Mouse (Mus musculus) frontal cortex, adult (tissue): ENCODE measurements around the gene Gtpbp8.

Experiments
- ATAC-seq: cut with Nextera tagmentation; 2 replicates; pipeline ENCODE4 v1.9.2; 2017; ENCODE audit warnings: mild to moderate bottlenecking, moderate library complexity, mixed read lengths; ENCODE audit not compliant: low TSS enrichment

Gene Gtpbp8

DNA sequence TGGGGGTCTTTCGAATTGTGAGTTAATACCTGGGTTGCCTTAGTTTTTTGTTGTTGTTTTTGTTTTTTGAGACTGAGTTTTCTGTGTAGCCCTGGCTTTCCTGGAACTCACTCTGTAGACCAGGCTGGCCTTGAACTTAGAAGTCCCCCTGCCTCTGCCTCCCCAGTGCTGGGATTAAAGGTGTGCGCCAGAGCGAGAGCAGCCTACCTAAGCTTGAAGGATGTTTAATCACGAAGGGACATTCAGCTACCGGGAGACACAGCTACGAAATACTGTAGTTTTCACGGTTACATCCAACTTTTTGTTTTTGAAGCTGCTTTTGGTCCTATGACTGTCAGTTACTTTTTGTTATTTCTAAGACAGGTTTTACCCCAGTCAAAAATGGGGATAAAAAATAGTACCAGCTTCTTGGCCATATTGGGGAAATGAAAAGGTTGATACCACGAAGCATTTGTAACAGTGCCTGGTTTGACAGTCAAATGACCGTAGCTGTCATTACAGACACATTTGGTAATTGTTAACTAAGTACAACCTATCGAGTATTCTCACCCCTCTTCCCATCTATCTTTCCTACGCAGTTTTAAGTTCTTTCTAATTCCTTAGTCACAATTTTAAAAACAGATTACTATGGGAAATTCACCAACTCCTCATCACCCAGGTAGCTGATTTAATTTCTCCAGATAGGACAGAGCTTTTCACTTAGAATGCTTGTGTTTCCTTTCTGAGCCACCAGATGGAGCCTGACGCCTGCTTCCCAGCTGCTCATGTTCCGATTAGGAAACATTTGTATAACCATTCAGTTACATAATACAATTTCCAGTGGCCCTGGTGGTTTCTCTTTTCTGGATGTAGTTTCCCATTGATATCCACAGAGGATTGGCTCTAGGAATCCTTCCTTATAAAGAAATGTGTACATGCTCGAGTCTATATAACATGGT, 20.6 kb downstream of the Gtpbp8 start:
- peak; percentile 56 for ATAC-seq

DNA sequence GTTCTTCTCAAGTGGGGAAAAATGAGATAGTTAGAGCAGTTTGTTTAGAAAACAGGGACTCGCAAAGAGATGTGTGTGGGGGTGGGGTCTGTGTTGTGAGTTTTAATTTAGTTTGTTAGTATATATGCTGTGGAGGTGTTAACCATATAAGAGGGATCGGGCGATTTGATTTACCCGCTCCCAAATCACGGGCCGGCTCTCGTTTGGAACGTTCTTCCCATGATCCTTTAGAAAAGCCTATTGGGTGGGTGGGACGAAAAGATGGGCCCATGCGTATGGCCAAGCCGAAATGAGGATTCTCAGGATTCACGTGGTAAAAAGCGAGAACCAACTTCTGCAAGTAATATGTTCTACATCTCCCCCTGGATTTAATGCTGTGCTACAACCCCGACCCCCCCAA, 21.3 kb downstream of the Gtpbp8 start:
- peak; percentile 32 for ATAC-seq

DNA sequence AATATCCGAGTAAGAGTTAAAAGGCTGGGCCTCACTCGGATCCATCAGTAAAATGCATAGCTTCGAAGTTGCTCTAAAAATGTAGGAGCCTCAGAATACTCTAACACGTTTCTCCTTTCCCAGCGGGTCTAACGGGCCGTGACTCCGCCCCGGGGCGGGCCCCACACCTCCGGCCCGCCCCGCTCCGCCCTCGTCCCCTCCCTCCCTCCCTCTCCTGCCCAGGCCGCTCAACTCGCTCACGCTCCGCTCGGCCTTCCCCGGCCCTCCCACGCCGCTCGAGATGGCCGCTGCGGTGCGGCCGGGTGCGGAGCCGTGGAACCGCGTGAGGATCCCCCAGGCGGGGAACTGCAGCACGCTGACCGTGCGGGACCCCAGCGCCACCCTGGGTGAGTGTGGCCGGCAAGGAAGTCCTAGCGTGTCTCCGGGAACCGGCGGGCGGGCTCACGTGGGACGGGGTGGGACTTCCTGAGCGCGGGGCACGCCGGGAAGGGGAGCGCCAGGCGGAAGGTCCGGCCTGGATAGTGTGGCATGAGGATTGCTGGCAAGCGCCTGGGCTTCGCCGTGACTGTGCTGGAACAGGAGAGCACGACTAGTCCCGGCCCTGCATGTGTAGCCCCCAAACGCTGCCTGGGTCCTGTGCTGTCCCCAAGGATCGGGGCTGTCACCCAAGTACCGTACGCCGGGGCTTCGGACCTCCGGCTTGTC, 21.9 kb downstream of the Gtpbp8 start, which contains the start of gene Nepro:
Gene Nepro (plus strand): TSS at position 219 of the 705 bp plus-strand sequence.
- ATAC-seq = peak; percentile 86

DNA sequence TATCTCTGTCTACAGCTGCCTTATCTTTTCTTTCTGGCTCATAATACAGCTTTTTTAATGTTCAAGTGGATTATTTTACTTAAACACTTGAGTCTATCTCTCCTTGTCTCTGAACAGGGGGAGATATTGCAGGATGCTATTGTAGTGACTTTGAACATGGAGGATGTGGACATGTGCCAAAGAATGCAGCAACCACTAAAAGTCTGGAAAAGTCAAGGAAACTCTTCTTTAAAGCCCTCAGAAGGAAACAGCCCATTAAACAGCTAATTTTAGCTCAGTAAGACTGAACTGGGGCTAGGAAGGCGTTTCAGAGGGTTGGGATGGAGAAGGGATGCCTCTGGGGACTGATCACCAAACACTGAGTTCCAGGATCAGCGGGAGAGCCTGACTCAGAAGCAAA, 23.5 kb downstream of the Gtpbp8 start:
- ATAC-seq = no peak

DNA sequence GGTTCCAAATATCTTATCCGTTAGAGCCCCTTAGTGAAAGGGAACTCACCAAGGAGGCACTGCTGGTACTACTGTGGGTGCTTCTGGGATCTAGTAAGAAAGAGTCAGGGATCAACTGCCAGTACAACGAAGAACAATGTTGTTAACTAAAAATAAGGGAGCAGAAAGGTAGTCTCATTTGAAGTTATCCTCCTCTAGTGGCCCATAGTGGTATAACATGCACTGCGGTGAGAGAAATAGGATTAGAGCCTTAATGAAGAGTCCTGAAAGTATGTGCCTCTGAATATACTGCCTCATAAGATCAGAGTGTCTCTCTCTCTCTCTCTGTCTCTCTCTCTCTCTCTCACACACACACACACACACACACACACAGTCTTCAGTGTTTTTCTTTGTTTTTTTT, 25.6 kb downstream of the Gtpbp8 start:
- no peak for ATAC-seq

DNA sequence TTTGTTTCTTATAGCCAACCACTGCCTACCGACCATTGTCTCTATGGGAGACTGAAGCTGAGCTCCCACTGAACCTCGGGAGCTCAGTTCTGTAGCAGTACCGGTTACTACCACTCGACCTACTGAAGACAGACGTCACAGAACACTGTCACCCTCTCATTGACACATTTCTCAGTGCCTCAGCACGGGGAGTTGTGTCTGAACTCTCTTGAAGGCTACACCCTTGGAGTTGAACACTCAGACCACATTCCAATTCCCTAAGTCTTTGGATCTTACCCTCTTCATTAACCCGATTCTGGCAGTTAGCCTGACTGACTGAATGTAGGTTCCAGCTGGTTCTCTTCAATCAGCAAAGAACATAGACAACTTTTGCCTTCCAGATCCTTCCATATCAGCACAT, 26.8 kb downstream of the Gtpbp8 start:
- no peak for ATAC-seq

DNA sequence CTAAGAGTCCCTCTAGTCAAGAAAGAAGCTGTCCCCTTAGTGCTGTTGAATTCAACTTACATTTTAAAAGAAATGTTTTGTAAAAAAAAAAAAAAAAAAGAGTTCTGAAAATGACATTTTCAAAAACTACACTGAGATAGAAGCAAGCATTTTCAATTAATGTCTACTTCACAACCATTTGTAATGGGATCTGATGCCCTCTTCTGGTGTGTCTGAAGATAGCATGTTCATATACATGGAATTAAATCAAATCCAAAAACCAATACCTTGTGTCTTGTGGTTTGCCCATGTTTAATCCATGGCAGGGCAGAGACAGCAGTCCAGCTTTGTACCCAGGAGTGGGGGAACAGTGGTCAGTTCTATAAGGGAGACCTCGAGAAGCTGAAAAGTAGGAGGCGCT, 28.3 kb downstream of the Gtpbp8 start:
- no peak for ATAC-seq

DNA sequence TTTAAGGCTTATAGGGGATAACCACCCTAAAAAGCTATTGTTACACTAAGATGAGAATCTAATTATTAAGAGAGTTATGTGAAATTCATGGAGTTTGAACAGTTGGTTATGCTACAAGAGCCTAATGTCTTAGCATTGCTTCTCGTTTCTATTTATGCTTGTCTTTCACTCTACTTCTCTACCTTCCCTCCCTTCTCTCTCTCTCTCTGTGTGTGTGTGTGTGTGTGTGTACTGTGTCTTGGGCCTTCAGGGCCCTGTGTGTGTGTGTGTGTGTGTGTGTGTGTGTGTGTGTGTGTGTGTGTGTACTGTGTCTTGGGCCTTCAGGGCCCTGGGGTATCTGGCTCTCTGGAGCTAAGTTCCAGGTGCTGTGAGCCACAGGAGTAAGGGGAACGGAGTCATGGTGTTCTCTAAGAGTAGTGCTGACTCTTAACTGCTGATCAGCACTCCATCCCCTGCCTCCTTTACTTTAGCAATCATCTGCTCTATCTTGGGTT, 29.0 kb downstream of the Gtpbp8 start:
- ATAC-seq = peak; percentile 7; the same call in 1 of the 2 replicates

DNA sequence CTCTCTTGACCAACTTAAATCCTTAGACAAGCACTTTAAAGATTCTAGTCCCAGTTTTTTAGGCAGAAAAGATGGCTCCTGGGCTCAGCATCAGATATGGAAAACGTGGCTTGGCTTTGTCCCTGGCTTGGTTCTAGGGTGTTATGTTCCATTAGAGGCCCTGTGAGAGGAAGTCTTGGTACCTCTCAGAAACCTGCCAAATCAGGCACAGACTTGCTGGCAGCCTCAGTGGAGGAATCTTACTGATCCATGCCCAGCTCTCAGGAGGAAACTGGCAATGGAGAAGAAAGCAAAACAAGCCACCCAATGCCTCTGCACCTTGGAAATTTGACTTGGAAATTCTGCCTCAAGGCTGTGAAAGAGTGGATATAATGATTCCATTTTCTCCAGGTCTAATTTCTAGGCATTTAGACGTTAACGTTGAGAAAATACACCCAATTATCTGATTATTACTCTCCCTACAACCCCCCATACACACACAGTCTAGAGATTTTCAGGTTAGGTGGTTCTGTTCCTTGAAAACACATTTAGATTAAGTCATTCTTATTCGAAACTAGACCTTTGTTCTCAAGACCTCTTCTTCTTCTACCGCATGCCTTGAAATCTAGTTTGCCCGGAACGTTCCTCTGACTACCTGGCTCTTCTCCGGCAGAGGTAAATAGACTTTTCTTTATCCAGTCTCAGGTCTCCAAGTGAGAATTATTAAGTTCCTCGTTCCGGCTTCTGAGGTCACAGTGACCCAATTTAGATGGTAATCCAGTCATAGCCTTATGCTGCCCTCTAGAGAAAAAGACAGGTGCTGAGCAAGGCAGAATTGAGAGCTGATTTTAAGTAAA, 29.6 kb downstream of the Gtpbp8 start:
- peak; percentile 90 for ATAC-seq

DNA sequence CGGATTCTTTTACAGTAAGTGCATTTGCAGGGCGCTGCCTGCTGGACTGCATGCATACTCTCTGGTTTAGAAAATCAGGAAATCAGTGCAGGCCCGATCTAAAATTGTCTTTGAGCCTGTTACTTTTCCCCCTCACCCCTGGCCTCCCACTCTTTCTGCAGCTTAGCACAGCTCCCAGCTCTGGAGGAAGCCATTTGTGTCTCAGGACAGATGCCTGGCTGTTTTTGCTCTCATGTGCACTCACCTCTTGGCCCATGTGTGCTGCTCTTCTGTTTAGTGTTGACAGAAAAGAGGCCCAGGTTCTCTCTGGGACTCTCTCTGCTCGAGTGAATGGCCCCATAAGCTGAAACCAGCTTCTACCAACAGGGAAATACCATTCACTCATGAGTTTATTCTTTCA, 42.7 kb downstream of the Gtpbp8 start:
- peak; percentile 65 for ATAC-seq

DNA sequence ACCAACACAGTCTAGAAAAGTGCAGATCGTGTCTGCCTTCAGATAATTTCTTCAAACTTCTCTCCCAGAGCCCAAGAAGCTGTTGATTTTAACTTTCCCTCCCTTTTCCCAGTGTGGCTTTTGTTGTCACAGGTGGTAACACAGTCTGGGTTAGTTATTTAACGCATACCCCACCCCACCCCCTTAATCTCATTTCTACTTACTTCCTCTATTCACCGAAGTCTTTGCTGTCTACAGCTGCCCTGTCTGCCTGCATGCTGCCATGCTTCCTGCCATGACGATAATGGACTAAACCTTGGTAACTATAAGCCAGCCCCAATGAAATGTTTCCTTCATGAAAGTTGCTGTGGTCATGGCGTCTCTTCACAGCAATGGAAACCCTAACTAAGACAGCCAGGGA, 43.9 kb downstream of the Gtpbp8 start:
- no peak for ATAC-seq

DNA sequence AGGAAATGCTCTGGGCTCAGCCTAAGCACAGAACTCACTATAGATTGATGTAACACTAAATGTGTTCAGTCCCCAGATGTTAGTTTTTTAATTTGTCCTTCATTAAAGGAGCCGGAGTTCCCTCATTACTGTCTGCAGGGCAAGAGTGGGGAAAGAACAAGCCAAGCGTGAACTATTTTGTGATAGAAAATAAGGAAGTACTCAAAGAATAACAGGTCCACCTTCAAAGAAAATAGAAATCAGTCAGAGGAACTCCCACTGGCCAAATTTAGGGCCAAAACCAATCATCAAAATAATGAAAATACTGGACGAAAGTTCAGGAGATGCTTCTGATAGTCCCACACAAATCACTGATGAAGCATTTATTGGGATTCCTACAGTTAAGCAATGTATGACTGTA, 45.0 kb downstream of the Gtpbp8 start:
- no peak for ATAC-seq

DNA sequence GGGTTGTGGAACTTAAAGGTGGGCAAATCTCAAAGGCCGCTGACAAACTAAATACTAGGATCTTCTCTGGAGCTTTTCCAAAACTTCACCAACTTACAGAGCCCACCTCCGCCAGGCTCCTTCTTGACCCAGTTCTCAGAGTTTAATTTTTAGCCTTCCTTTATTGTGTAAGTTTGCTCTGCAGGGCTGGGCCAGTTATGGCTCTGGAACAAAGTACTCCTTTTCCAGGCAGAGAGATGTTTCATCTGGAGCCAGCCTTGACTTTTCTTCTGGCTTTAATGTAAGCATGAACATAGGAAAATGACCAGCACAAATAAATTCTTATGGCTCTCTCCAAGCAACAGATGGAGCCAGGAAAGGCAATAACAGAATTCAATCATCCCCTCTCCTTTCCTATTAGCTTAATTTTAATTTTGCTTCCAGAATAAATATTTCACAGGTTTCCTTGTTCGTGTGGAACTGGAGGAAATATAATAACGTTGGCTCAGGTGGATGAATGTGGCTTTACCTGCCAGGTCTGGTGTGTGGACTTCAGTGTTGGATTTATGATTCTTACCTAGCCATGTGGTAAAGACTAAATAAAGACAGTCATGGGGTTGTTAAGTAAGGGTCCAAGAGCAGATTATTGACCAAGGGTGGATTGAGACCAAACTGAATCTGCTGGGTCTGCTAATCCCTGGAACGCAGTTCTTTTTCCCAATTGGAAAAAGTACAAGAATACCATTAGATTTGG, 48.5 kb downstream of the Gtpbp8 start:
- ATAC-seq = peak; percentile 59

DNA sequence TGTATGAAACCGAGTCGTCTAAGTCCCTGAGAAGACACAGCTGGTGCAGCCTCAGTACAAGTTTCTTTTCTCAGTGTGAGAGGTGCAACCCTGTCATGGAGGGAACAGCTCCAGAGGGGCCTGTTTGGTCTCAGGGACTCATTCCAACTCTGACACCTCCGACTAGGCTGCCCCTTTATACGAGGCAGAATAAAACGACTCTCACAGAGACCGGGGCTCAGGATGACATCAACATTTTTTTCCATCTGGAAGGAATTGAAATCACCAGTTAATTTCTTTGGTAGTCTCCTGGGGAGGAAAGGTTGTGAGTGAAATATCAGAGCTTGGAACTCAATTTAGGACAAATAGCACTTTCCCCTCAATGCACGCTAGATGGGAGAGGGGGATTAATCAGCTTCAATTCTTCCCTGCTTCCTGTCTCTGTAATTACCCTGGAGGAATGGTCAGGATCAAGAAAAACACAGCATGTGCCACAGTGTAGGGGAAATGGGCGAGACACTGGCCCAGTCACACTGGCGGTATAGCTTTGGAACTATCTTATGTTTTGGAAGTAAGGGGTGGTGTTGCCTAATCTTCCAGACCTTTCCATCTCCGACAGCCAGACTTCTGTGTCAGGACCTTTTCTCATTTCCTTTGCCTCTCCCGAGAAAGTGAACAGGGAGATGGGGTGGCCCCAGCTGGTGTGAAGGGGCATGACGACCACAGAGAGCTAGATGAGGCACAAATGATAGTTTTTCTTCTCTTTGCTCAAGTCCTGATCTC, 50.1 kb downstream of the Gtpbp8 start:
- no peak for ATAC-seq

DNA sequence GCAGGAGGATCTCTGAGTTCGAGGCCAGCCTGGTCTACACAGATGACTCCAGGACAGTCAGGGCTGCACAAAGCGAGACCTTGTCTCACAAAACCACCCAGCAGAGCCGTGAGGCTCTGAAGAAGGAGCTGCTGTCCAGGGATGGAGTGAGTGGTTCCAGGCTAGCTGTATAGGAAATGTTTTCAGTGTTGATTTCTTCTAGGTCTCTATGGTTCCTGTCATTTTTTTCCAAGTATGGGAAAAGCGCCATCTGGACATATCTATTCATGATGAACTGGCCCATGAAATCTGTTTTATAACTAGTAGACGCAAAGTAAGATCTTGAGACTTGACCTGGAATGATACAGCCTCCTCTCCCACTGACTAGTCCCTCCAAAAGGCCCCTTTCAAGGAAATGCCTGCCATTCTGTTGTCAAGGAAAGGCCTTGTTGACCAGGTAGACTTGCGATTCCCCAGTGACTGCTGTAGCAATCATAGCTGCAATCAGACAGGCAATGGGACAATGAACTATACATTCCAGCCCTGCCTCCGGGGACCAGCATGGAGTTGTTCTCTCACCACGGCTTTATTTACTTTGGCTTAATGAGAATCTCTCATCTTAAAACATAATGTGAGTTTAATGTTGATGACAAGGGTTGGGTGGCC, 50.8 kb downstream of the Gtpbp8 start:
- no peak for ATAC-seq

DNA sequence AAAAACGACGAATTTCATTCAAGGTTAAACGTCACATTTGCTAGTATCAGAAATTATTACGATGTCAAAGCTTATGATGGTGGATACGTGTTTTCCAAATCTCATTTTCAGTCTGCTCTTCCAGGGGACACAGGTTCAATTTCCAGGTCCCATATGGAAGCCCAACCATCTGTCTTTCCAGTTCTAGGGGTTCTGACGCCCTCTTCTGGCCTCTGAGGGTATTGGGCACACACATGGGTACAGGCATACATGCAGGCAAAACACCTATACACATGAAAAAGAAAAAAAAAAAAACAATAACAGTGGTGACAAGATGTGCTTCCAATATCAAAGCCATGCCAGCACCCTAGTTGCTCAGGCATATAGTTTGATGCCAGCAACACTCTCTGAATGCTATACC, 52.5 kb downstream of the Gtpbp8 start:
- ATAC-seq = no peak

DNA sequence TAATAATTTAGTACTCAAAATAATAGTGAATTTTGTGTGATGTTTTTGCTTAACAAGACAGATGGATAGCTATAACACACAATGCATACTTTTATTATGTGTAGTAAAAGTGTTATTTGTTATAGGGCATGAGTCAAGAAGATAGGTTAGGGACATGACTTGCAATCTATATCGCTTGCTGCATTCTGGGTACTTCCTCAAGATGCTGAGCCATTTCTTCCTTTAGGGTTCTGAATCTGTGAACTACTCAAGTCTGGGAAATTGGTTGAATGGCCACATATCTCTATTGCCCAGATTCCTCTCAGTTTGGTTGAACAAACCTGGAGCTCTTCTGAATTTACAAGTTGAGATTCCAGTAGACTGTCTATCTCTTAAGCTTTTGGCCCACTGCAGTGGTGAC, 53.6 kb downstream of the Gtpbp8 start:
- ATAC-seq = no peak

DNA sequence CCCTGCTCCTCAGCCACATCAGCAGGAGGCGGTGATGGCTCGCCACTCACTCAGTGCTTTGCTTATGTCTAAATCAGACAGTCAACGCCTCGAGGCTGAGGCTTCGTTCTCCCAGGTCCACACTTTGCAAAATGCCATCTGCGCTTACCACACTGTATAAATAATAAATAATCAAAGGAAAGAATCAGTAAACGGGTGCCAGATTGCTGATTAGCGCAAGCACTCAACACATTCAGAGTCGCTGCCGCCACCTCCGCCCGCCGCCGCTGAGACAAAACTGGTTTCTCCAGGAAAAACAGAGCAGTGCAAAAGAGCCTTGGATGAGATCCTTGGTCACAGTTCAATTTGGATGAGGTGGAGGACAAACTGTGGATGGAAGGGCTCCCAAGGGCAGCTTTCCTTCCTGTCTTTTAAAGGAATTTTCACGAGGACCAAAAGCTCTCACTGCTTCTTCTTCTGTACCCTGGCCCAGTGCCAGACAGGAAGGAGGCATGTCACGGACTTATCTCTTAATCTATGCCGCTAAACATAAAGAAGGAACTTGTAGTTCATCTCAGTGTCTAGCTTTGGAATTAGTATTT, 54.5 kb downstream of the Gtpbp8 start:
- ATAC-seq = peak; percentile 69

DNA sequence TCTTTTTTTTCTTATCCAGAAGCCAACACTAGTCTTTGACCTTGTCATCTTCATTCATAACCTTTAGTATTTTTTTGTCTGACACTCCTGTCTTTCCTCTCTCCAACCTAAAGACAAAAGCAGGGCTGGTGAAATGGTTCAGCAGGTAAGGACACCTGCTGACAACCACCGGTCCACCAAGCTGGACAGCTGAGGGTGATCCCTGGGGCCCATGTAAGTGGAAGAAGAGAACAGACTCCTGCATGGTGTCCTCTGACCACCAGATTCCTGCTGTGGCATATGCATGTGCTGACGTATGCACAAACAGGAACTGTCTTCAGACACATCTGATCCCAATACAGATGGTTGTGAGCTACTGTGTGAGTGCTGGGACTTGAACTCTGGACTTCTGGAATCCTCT, 55.1 kb downstream of the Gtpbp8 start:
- ATAC-seq = no peak

DNA sequence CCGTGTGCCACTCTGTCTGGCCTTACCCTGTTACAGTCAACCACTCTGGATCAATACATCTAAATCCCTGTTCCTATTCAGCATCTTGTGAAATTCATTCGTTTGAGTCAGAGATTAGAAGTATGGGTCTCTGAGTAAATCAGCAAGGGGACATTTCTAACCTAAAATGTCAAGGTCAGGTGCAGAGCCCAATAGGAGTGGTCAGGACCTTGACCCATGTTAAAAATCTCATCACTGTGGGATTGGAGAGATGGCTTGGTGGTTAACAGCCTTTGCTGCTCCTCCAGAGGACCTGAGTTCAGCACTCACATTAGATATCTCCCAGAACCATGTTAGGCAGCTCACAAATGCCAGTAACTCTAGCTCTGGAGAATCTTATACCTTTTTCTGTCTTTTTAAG, 55.7 kb downstream of the Gtpbp8 start:
- ATAC-seq = no peak
